Mouse (Mus musculus): ENCODE measurements at regions not wholly inside any gene's neighbourhood (a gene's known extent, or its start where the extent isn't known, plus 50 kb on each side); places are given as distances from the start of the nearest gene placed in this dataset.

GRCm38 (mm10) chr8:34377154-34377553, 265.6 kb upstream of the Gm10131 start:
- Histone ChIP-seq H3K4me1 (ENCODE audit: control insufficient read depth, insufficient read depth, low read length) (peaks cover 2% of the 10 kb centered on the region), H3K4me3 (ENCODE audit: control insufficient read depth, low read depth, low read length) (no peak overlapping the region), H3K27ac (ENCODE audit: control insufficient read depth, insufficient read depth, low read depth, low read length) (no peak overlapping the region), H3K36me3 (ENCODE audit: control insufficient read depth, insufficient read depth, low read length) (no peaks in the 10 kb centered on the region), H3K27me3 (ENCODE audit: control insufficient read depth, insufficient read depth, low read length) (no peaks in the 10 kb centered on the region)
- TF ChIP-seq POLR2A (IDR thresholded peaks at IDR 0.05; ENCODE audit: control insufficient read depth, low read depth, low read length), result no peak

DNA sequence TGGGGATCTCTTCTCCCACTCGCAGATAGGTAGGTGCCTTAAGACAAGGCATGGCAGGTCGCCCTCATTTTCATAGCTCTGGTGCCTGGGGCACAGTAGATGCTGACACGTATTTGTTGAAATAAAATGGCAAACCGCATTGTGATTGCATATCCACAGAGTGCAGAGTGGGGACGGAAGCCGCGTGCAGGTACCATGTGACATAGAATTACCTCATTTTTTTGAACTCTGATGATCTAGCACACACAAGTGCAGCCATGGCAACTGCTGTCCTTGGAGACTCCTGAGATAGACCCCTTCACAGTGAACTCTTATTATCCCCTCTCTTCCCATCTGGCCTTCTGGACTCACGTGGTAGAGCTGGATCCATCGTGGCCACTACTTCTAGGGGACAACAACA, 262.7 kb upstream of the Gm10131 start:
- H3K27ac ChIP-seq (ENCODE audit: control insufficient read depth, insufficient read depth, low read depth, low read length), result no peak overlapping the region
- H3K36me3 ChIP-seq (ENCODE audit: control insufficient read depth, insufficient read depth, low read length), result no peaks in the 10 kb centered on the region
- peaks cover 2% of the 10 kb centered on the region for H3K4me1 ChIP-seq (ENCODE audit: control insufficient read depth, insufficient read depth, low read length)
- TF ChIP-seq POLR2A (IDR thresholded peaks at IDR 0.05; ENCODE audit: control insufficient read depth, low read depth, low read length), result no peak
- TF ChIP-seq CTCF (IDR thresholded peaks at IDR 0.05; ENCODE audit: control insufficient read depth, insufficient read depth, insufficient replicate concordance, low read depth, low read length), result no peak
- H3K4me3 ChIP-seq (ENCODE audit: control insufficient read depth, low read depth, low read length), result no peak overlapping the region
- H3K27me3 ChIP-seq (ENCODE audit: control insufficient read depth, insufficient read depth, low read length), result no peaks in the 10 kb centered on the region

- H3K4me3 ChIP-seq (ENCODE audit: control insufficient read depth, low read depth, low read length), result peak overlapping the region; percentile 1; the same call in 1 of the 2 replicates
- no peaks in the 10 kb centered on the region for H3K36me3 ChIP-seq (ENCODE audit: control insufficient read depth, insufficient read depth, low read length)
- H3K27ac ChIP-seq (ENCODE audit: control insufficient read depth, insufficient read depth, low read depth, low read length), result no peak overlapping the region
- H3K27me3 ChIP-seq (ENCODE audit: control insufficient read depth, insufficient read depth, low read length), result no peaks in the 10 kb centered on the region
- H3K4me1 ChIP-seq (ENCODE audit: control insufficient read depth, insufficient read depth, low read length), result peaks cover 2% of the 10 kb centered on the region
- TF ChIP-seq CTCF (IDR thresholded peaks at IDR 0.05; ENCODE audit: control insufficient read depth, insufficient read depth, insufficient replicate concordance, low read depth, low read length) (no peak), POLR2A (IDR thresholded peaks at IDR 0.05; ENCODE audit: control insufficient read depth, low read depth, low read length) (no peak)
Measured at GRCm38 (mm10) chr8:34372666-34372980, 261.1 kb upstream of the Gm10131 start.

DNA sequence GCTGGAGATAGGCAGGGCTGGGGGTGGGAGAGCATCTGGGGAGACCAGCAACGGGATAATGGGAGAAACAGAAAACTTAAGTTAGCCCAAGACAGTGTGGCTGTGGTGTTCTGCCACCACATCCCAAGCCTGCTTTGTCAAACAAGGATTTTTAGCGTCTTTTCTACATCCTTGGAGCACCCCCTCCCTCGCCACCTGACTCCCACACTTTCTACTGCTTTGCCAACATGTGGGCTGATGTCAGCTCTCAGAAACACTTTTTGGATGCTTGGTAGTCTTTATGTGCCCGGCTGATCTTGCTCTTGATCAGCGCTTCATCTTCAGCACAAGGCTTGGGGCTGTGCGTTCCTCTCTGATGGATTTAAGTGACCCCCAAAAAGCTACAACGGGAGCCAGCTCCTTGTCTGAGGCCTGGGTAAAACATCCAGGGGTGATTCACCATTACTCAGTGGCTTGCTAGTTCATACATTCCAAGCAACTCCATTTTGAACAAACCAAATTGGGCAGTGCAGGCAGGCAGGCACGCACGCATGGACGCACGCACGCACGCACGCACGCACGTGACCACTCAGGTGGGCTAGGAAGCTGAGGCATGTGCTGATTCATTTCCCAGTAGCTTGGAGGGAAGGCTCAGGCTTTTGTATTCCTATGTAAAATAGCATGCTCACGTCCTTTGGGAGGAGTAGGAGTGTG, 260.6 kb upstream of the Gm10131 start:
- Histone ChIP-seq H3K4me3 (ENCODE audit: control insufficient read depth, low read depth, low read length) (peak overlapping the region; percentile 1; the same call in 1 of the 2 replicates), H3K36me3 (ENCODE audit: control insufficient read depth, insufficient read depth, low read length) (no peaks in the 10 kb centered on the region), H3K27me3 (ENCODE audit: control insufficient read depth, insufficient read depth, low read length) (no peaks in the 10 kb centered on the region), H3K4me1 (ENCODE audit: control insufficient read depth, insufficient read depth, low read length) (peaks cover 2% of the 10 kb centered on the region), H3K27ac (ENCODE audit: control insufficient read depth, insufficient read depth, low read depth, low read length) (no peak overlapping the region)
- TF ChIP-seq POLR2A (IDR thresholded peaks at IDR 0.05; ENCODE audit: control insufficient read depth, low read depth, low read length) (no peak), CTCF (IDR thresholded peaks at IDR 0.05; ENCODE audit: control insufficient read depth, insufficient read depth, insufficient replicate concordance, low read depth, low read length) (no peak)

DNA sequence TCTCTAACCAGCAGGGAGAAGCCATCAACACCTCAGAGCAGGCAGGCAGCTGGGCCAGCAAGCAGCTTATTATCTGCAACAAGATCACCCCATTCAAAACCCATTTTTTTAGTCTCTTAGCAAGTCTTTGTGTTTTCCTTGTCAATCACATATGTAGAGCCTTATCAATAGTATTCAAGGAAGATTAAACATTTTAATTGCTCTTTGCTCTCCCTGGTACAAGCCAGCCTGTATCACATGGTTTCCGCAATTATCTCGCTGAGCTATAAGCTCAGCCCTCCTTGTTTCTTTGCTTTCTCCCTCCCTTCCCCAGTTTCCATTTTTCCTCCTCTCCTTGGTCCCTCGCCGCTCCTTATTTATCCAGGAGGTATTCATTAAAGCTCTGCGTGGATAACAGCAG, 259.9 kb upstream of the Gm10131 start:
- H3K4me1 ChIP-seq (ENCODE audit: control insufficient read depth, insufficient read depth, low read length), result peaks cover 2% of the 10 kb centered on the region
- TF ChIP-seq POLR2A (IDR thresholded peaks at IDR 0.05; ENCODE audit: control insufficient read depth, low read depth, low read length) (no peak), CTCF (IDR thresholded peaks at IDR 0.05; ENCODE audit: control insufficient read depth, insufficient read depth, insufficient replicate concordance, low read depth, low read length) (no peak)
- H3K36me3 ChIP-seq (ENCODE audit: control insufficient read depth, insufficient read depth, low read length), result no peaks in the 10 kb centered on the region
- no peaks in the 10 kb centered on the region for H3K27me3 ChIP-seq (ENCODE audit: control insufficient read depth, insufficient read depth, low read length)
- no peak overlapping the region for H3K4me3 ChIP-seq (ENCODE audit: control insufficient read depth, low read depth, low read length)
- no peak overlapping the region for H3K27ac ChIP-seq (ENCODE audit: control insufficient read depth, insufficient read depth, low read depth, low read length)

DNA sequence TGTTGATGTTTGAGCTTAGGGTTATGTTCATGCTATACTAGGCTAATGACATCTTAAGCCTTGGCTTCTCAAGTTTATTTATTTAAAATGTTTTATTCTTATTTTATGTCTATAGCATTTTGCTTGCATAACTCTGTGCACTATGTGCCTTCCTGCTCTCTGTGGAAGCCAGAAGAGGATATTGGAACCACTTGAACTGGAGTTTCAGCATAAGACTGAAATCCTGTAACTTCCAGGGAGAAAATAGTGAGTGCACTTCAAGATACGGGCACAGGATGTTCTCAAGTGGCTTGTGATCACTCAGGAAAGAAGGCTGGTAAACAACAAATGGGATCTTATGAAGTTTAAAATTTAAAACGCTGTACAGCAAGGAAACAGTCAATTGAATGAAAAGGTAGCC, 257.0 kb upstream of the Gm10131 start:
- Histone ChIP-seq H3K36me3 (ENCODE audit: control insufficient read depth, insufficient read depth, low read length) (no peaks in the 10 kb centered on the region), H3K27ac (ENCODE audit: control insufficient read depth, insufficient read depth, low read depth, low read length) (no peak overlapping the region), H3K4me1 (ENCODE audit: control insufficient read depth, insufficient read depth, low read length) (peaks cover 6% of the 10 kb centered on the region), H3K4me3 (ENCODE audit: control insufficient read depth, low read depth, low read length) (no peak overlapping the region), H3K27me3 (ENCODE audit: control insufficient read depth, insufficient read depth, low read length) (no peaks in the 10 kb centered on the region)
- TF ChIP-seq CTCF (IDR thresholded peaks at IDR 0.05; ENCODE audit: control insufficient read depth, insufficient read depth, insufficient replicate concordance, low read depth, low read length), result no peak
- TF ChIP-seq POLR2A (IDR thresholded peaks at IDR 0.05; ENCODE audit: control insufficient read depth, low read depth, low read length), result no peak

GRCm38 (mm10) chr8:34364446-34365035, 253.0 kb upstream of the Gm10131 start:
- H3K27ac ChIP-seq (ENCODE audit: control insufficient read depth, insufficient read depth, low read depth, low read length), result no peak overlapping the region
- no peaks in the 10 kb centered on the region for H3K36me3 ChIP-seq (ENCODE audit: control insufficient read depth, insufficient read depth, low read length)
- H3K27me3 ChIP-seq (ENCODE audit: control insufficient read depth, insufficient read depth, low read length), result no peaks in the 10 kb centered on the region
- H3K4me1 ChIP-seq (ENCODE audit: control insufficient read depth, insufficient read depth, low read length), result peaks cover 4% of the 10 kb centered on the region; the same call in 1 of the 2 replicates
- TF ChIP-seq CTCF (IDR thresholded peaks at IDR 0.05; ENCODE audit: control insufficient read depth, insufficient read depth, insufficient replicate concordance, low read depth, low read length), result no peak
- no peak for TF ChIP-seq POLR2A (IDR thresholded peaks at IDR 0.05; ENCODE audit: control insufficient read depth, low read depth, low read length)
- H3K4me3 ChIP-seq (ENCODE audit: control insufficient read depth, low read depth, low read length), result no peak overlapping the region

Measured in testis, adult 2 months (tissue).